Mouse (Mus musculus) liver, postnatal 0 days (tissue): ENCODE data around the gene Adrm1. TPM values are rescaled to one million over a fixed set of nuclear protein-coding genes. Genes with fewer than 3 reads are reported as not detected.

Experiments used
- ATAC-seq: fragments of 200-750 bp; cut with Nextera tagmentation; 2 replicates; pipeline ENCODE4 v1.8.0; 2017; ENCODE audit warnings: mild to moderate bottlenecking, moderate library complexity
- DNase-seq: peaks from one replicate; pipeline ENCODE4 v3.0.0-alpha.2; 2016
- H3K27ac ChIP-seq: fragments of 300-500 bp; sonication (generic); 2 replicates; pipeline ENCODE4 v1.5.1; 2014; ENCODE audit warnings: antibody characterized with exemption, moderate library complexity, mild to moderate bottlenecking, low read depth
- H3K27me3 ChIP-seq: fragments of 300-500 bp; sonication (generic); 2 replicates; pipeline ENCODE4 v1.6.1; 2014; ENCODE audit warnings: low read length, control low read depth, mixed read lengths; ENCODE audit not compliant: insufficient read depth
- H3K36me3 ChIP-seq: fragments of 300-500 bp; sonication (generic); replicated peaks from 2 replicates; pipeline ENCODE4 v1.6.1; 2014; ENCODE audit warnings: mild to moderate bottlenecking, control low read depth, low read length, moderate library complexity, mixed read lengths; ENCODE audit not compliant: insufficient read depth
- H3K4me1 ChIP-seq: fragments of 300-500 bp; sonication (generic); 2 replicates; pipeline ENCODE4 v1.6.1; 2014; ENCODE audit warnings: antibody characterized with exemption, mild to moderate bottlenecking, control low read depth; ENCODE audit not compliant: insufficient read depth
- H3K4me2 ChIP-seq: fragments of 300-500 bp; sonication (generic); 2 replicates; pipeline ENCODE4 v1.6.1; 2014; ENCODE audit warnings: low read depth, mild to moderate bottlenecking, low read length, moderate library complexity, mixed read lengths
- H3K4me3 ChIP-seq: fragments of 300-500 bp; sonication (generic); 2 replicates; pipeline ENCODE4 v1.5.1; 2014; ENCODE audit warnings: low read depth, low read length
- H3K9ac ChIP-seq: fragments of 300-500 bp; sonication (generic); replicated peaks from 2 replicates; pipeline ENCODE4 v1.6.1; 2014; ENCODE audit warnings: mild to moderate bottlenecking, moderate library complexity
- H3K9me3 ChIP-seq: fragments of 300-500 bp; sonication (generic); 2 replicates; pipeline ENCODE4 v1.6.1; 2016; ENCODE audit warnings: mild to moderate bottlenecking, control low read depth, low read length, mixed read lengths
- CTCF ChIP-seq: sonication (generic); IDR thresholded peaks from 2 replicates; pipeline ENCODE4 v1.5.1; 2016; ENCODE audit warnings: antibody characterized with exemption, low read depth
- EP300 ChIP-seq: IDR thresholded peaks from 2 replicates; pipeline ENCODE4 v1.6.1; 2016; ENCODE audit warnings: antibody characterized with exemption, low read depth, mild to moderate bottlenecking
- WGBS: fragments of 180-500 bp; shearing (Covaris S2); extraction: QIAGEN DNeasy Blood & Tissue Kit; methylation state at CpG from one replicate; pipeline ENCODE4 v1.1.7; 2014; ENCODE audit not compliant: insufficient replicate concordance; 5-methylcytosine and 5-hydroxymethylcytosine counted together
- microRNA-seq: library from miRNA; unstranded; fragments of <30 nt; microRNA quantifications from one replicate; pipeline ENCODE4, GENCODE M21; 2016
- polyA plus RNA-seq: library from polyadenylated mRNA; unstranded; fragments of >200 nt; fragmentation: Nextera tagmentation; extraction: Ambion mirVana; gene quantifications from 2 replicates; pipeline ENCODE4 v1.2.1, GENCODE M21; 2015

Adrm1 gene
- polyA plus RNA-seq, 1 experiment from 2014 or later = 98.0 TPM

GRCm38 (mm10) chr2:180222250-180222649 lies 51.0 kb downstream of the Adrm1 start:
- DNase-seq (peak; percentile 40), ATAC-seq (peak; percentile 32; the same call in 1 of the 2 replicates)
- Histone ChIP-seq H3K36me3 (no peaks in the 10 kb centered on the region), H3K27ac (no peak overlapping the region), H3K4me1 (peaks cover 20% of the 10 kb centered on the region), H3K9me3 (no peaks in the 10 kb centered on the region), H3K4me3 (no peak overlapping the region), H3K27me3 (peaks cover 24% of the 10 kb centered on the region), H3K9ac (no peak overlapping the region), H3K4me2 (no peak overlapping the region)
- WGBS = 42% methylated on average over 6 of the region's 6 CpGs
- no peak for TF ChIP-seq EP300
- TF ChIP-seq CTCF = peak; percentile 26; the same call in 1 of the 2 replicates

GRCm38 (mm10) chr2:180224647-180225043 lies 53.4 kb downstream of the Adrm1 start:
- peak overlapping the region; percentile 92 for H3K4me2 ChIP-seq
- H3K4me1 ChIP-seq = peaks cover 23% of the 10 kb centered on the region
- no peak overlapping the region for H3K27ac ChIP-seq
- no peaks in the 10 kb centered on the region for H3K36me3 ChIP-seq
- no peaks in the 10 kb centered on the region for H3K9me3 ChIP-seq
- H3K9ac ChIP-seq = peak overlapping the region; percentile 38; the same call in 1 of the 2 replicates
- DNase-seq = no peak
- no peak for TF ChIP-seq CTCF
- WGBS = 10% methylated on average over 13 of the region's 13 CpGs
- H3K27me3 ChIP-seq = peaks cover 24% of the 10 kb centered on the region
- no peak for ATAC-seq
- peak overlapping the region; percentile 52 for H3K4me3 ChIP-seq

- peak; percentile 31 for DNase-seq
- peak; percentile 42 for ATAC-seq
- H3K27ac ChIP-seq = no peak overlapping the region
- no peak for TF ChIP-seq EP300
- TF ChIP-seq CTCF = no peak
- H3K4me1 ChIP-seq = peaks cover 23% of the 10 kb centered on the region
- peaks cover 24% of the 10 kb centered on the region for H3K27me3 ChIP-seq
- H3K9me3 ChIP-seq = no peaks in the 10 kb centered on the region
- H3K36me3 ChIP-seq = no peaks in the 10 kb centered on the region
- peak overlapping the region; percentile 38; the same call in 1 of the 2 replicates for H3K9ac ChIP-seq
- H3K4me2 ChIP-seq = peak overlapping the region; percentile 92
- H3K4me3 ChIP-seq = peak overlapping the region; percentile 52
- 3% methylated on average over 49 of the region's 55 CpGs for WGBS
These were observed 53.9 kb downstream of the Adrm1 start for GRCm38 (mm10) chr2:180225044-180225761.

Small RNA genes lying within 50 kb of the gene (microRNA-seq; reads per million reads assigned to microRNA genes)
- gene Mir7005 = not detected

Other genes with a start within 250 kb of the Adrm1 start
- 1.7 TPM in 2 replicates for gene Taf4, start 194.8 kb upstream of the Adrm1 start, polyA plus RNA-seq
- 1.6 and 1.7 TPM in 2 replicates for gene Lsm14b, start 146.5 kb upstream of the Adrm1 start, polyA plus RNA-seq
- gene Psma7, start 129.1 kb upstream of the Adrm1 start, polyA plus RNA-seq = 264 and 278 TPM in 2 replicates
- 0.50 and 0.62 TPM in 2 replicates for gene Ss18l1, start 129.0 kb upstream of the Adrm1 start, polyA plus RNA-seq
- 9.6 and 9.8 TPM in 2 replicates for gene Mtg2, start 100.9 kb upstream of the Adrm1 start, polyA plus RNA-seq
- gene Hrh3, start 67.0 kb upstream of the Adrm1 start, polyA plus RNA-seq = not detected in 2 replicates
- 9.6 and 10.5 TPM in 2 replicates for gene Osbpl2, start 52.2 kb upstream of the Adrm1 start, polyA plus RNA-seq
- 2.1 and 2.2 TPM in 2 replicates for gene Lama5, start 54.4 kb downstream of the Adrm1 start, polyA plus RNA-seq
- gene Rps21, start 85.9 kb downstream of the Adrm1 start, polyA plus RNA-seq = 382 and 393 TPM in 2 replicates
- 4.7 and 5.2 TPM in 2 replicates for gene Cables2, start 102.0 kb downstream of the Adrm1 start, polyA plus RNA-seq
- gene Rbbp8nl, start 118.4 kb downstream of the Adrm1 start, polyA plus RNA-seq = not detected in 2 replicates
- gene Gata5, start 163.2 kb downstream of the Adrm1 start, polyA plus RNA-seq = 0.08 and 0.11 TPM in 2 replicates